Mouse (Mus musculus) brain, embryonic 14.5 days (tissue): Measurements from ENCODE around the gene Ddx47. TPM values are rescaled to one million over a fixed set of nuclear protein-coding genes. Genes with fewer than 3 reads are reported as not detected.

Source experiments
- DNase-seq: peaks from one replicate; pipeline ENCODE4 v3.0.0-alpha.2; 2011; ENCODE audit warnings: low read depth
- CTCF ChIP-seq: fragments of 200-500 bp; IDR thresholded peaks from 2 replicates; pipeline ENCODE4 v1.5.1; 2012; ENCODE audit warnings: inconsistent platforms, mild to moderate bottlenecking, moderate library complexity, borderline replicate concordance; ENCODE audit not compliant: insufficient read depth, insufficient read length; ENCODE audit errors: extremely low read depth
- POLR2A ChIP-seq: fragments of 200-500 bp; IDR thresholded peaks from 2 replicates; pipeline ENCODE4 v1.6.1; 2012; ENCODE audit warnings: mild to moderate bottlenecking, inconsistent platforms, borderline replicate concordance; ENCODE audit not compliant: poor library complexity, insufficient read depth, insufficient read length, severe bottlenecking; ENCODE audit errors: extremely low read depth
- polyA plus RNA-seq: library from polyadenylated mRNA; depleted of rRNA; stranded (reverse); fragments of >200 nt; gene quantifications from 2 replicates; pipeline ENCODE4 v1.2.3, GENCODE M21; 2012

Ddx47 gene
- polyA plus RNA-seq, 1 experiment = 74.4 TPM

GRCm38 (mm10) chr6:135006372-135006771 is 5.0 kb upstream of the Ddx47 start:
- no peak for DNase-seq
- TF ChIP-seq CTCF (no peak), POLR2A (no peak)

GRCm38 (mm10) chr6:135011734-135012116 is 313 bp downstream of the Ddx47 start:
- no peak for TF ChIP-seq CTCF
- no peak for TF ChIP-seq POLR2A
- no peak for DNase-seq

GRCm38 (mm10) chr6:135017211-135017610 is 5.8 kb downstream of the Ddx47 start:
- DNase-seq = no peak
- TF ChIP-seq CTCF (no peak), POLR2A (no peak)

GRCm38 (mm10) chr6:135019564-135019963 is 8.2 kb downstream of the Ddx47 start:
- no peak for DNase-seq
- TF ChIP-seq CTCF (no peak), POLR2A (no peak)

GRCm38 (mm10) chr6:135021633-135022032 is 10.2 kb downstream of the Ddx47 start:
- TF ChIP-seq POLR2A = no peak
- no peak for TF ChIP-seq CTCF
- no peak for DNase-seq

GRCm38 (mm10) chr6:135023379-135023778 is 12.0 kb downstream of the Ddx47 start:
- no peak for TF ChIP-seq POLR2A
- no peak for TF ChIP-seq CTCF

GRCm38 (mm10) chr6:135024781-135025420 is 13.5 kb downstream of the Ddx47 start:
- peak; percentile 22 for DNase-seq
- TF ChIP-seq CTCF (no peak), POLR2A (no peak)

More at GRCm38 (mm10) chr6:135023379-135023778, 12.0 kb downstream of the Ddx47 start:
- DNase-seq = no peak

- TF ChIP-seq CTCF = peak; percentile 60; the same call in 1 of the 2 replicates
- TF ChIP-seq POLR2A = no peak
- DNase-seq = peak; percentile 72
Observed at GRCm38 (mm10) chr6:135026232-135026631, 14.8 kb downstream of the Ddx47 start.

- TF ChIP-seq CTCF = no peak
- no peak for TF ChIP-seq POLR2A
- DNase-seq = no peak
Observed at GRCm38 (mm10) chr6:135026755-135027154, 15.3 kb downstream of the Ddx47 start.

- DNase-seq = no peak
- TF ChIP-seq POLR2A (no peak), CTCF (no peak)
Observed at GRCm38 (mm10) chr6:135029246-135029645, 17.8 kb downstream of the Ddx47 start.

- TF ChIP-seq CTCF (no peak), POLR2A (no peak)
- no peak for DNase-seq
Observed at GRCm38 (mm10) chr6:135038674-135039073, 27.3 kb downstream of the Ddx47 start.

GRCm38 (mm10) chr6:135040275-135040871 is 29.0 kb downstream of the Ddx47 start:
- TF ChIP-seq POLR2A = no peak
- TF ChIP-seq CTCF = no peak
- peak; percentile 61 for DNase-seq
